Mouse (Mus musculus) frontal cortex, postnatal 10 days (tissue): ENCODE results near the gene Syne1.

ENCODE experiments used
- DNase-seq, 2 experiments: peaks; one replicate each; pipeline ENCODE4 v3.0.0; 2022; ENCODE audit warnings: low spot score in 2 of 2, mixed read lengths in 1 of 2

Syne1 gene

DNA sequence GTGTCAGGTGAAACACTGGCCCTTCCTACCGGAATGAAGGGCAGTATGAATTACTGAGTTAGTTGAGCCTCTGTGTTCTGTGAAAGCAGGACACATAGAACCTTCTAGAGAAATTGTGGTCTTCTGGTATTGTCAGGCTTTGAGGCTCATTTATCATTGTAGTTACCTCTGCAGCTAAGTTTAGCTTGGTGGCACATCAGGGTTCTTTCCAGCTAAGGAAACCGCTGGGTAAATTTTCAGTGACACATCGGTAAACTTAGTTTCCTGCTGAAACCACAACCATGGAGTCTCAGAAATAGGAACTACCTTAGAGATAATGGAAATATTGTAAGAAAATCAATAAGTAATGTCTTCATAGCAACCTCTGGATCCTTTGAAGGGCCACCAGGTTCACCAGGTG lies 573.9 kb downstream of the Syne1 start:
- no peak for DNase-seq

DNA sequence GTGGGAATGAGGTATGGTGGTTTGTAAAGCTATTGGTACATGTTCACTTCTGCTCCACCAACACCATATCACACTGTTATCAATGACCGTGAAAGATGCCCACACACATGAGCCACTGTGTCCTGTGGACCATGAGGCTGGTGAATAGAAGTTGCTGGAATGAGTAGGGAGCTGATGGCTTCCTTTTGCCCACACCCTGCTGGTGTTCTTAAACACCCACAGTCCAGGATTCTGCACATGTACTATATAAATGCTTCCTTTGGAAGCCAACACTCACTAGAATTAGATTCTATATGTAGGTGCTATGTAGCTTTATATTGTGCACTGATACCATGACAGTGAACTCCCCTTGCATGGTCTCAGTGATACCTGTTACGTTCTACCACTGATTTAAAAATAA lies 574.7 kb downstream of the Syne1 start:
- no peak for DNase-seq

DNA sequence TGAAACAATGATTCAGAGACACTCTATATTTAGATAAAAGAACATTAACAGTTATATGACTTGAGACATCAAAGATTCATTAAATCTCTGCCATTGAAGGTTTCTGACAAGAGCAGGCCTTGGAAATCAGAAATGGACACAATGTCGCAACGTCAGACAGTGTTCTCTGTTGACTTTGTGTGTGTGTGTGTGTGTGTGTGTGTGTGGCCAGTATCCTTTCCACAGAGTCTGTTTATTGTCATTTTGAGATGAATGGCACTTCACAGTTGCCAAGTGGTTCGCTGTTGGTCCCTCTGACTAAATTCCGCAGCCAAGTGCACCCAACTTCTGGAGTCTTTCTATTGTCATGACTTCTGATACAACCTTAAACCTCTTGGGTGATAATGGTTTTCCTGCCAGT lies 577.0 kb downstream of the Syne1 start:
- DNase-seq: no peak

DNA sequence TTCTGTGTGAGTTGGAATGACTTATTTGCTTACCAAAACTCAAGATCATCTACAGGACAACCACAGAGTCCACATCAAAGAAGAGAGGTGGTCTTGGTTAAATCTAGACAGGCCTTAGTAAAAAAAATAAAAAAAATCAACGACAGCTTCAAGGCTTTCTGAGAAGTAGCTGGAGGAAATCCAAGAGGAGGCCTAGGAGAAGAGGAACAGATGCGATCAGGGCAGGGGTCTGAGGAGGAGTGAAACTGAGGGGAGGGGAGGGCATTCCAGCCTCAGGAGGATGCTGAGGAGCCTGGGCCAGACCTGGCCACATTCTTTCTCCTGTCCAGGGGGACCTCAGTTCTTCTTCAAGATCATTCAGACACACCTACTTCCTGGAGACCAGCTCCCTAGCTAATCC lies 579.3 kb downstream of the Syne1 start:
- no peak for DNase-seq

DNA sequence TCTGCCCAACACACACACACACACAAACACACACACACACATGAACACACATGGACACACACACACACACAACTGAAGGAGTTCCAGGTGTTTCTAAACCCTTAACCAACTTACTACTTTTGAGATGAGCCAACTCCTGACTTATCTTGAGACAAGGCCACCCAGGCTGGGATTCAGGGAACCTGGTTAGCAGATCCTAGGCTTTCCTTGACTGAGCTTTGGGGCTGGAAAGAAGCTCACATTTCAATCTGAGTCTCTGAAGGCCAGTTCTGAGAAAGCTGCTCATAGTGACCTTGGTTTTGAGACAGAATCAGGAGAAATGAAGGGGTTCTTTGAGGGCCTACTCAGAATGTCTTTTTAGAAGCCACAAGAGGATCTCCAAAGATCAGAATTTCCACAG lies 579.7 kb downstream of the Syne1 start:
- DNase-seq: no peak

DNA sequence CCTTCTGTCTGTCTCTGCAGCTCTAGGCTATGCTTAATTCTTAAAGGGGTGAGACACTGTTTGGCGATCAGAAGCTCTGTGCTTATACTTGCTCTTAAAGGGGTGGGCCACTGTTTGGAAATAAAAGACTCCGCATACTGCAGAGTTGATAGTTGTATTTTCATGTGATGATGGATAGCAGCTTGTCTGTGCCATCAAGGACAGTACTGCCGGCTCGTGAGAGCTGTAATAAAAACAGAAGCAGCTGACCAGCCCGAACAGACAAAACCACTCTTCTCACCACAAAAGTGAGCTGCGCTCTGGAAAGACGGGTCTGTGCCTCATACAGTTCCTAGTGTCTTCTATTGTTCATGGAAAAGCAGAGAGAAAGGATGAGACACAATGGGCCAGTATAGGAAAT lies 580.1 kb downstream of the Syne1 start:
- no peak for DNase-seq
